Mouse (Mus musculus): ENCODE data around the gene Obox7.
"Not testable (repeated sequence)": the region's sequence is repeated elsewhere in the genome, so short reads cannot be mapped to it uniquely, and the experiment has no call there.

Obox7 gene

GRCm38 (mm10) chr7:14659196-14659595 lies at the start of gene Obox7:
Gene Obox7 (plus strand): TSS chr7:14659496.
- not testable (repeated sequence) for DNase-seq

- DNase-seq = not testable (repeated sequence)
Measured at GRCm38 (mm10) chr7:14622556-14623542, 36.4 kb upstream of the Obox7 start.
